Mouse (Mus musculus) ES-Bruce4 (cell line): ENCODE data around the gene Jagn1. TPM values are rescaled to one million over a fixed set of nuclear protein-coding genes. Genes with fewer than 3 reads are reported as not detected.

Source experiments
- H3K27ac ChIP-seq: 2 replicates; pipeline ENCODE4 v1.5.1; 2012; ENCODE audit warnings: low read length, inconsistent platforms; ENCODE audit not compliant: insufficient read depth
- H3K27me3 ChIP-seq: 2 replicates; pipeline ENCODE4 v1.6.1; 2012; ENCODE audit warnings: mild to moderate bottlenecking, low read length, inconsistent platforms; ENCODE audit not compliant: control insufficient read depth, poor library complexity, insufficient read depth, severe bottlenecking
- H3K36me3 ChIP-seq: 2 replicates; pipeline ENCODE4 v1.6.1; 2012; ENCODE audit warnings: inconsistent platforms, mild to moderate bottlenecking, low read length, moderate library complexity; ENCODE audit not compliant: control insufficient read depth, poor library complexity, insufficient read depth, severe bottlenecking
- H3K4me1 ChIP-seq: one replicate; pipeline ENCODE4 v1.8.1; 2011; ENCODE audit warnings: low read length; ENCODE audit not compliant: control insufficient read depth, insufficient read depth
- H3K4me3 ChIP-seq: 2 replicates; pipeline ENCODE4 v1.5.1; 2011; ENCODE audit warnings: low read depth, mild to moderate bottlenecking, low read length
- H3K9ac ChIP-seq: 2 replicates; pipeline ENCODE4 v1.6.1; 2012; ENCODE audit warnings: low read depth, mild to moderate bottlenecking, inconsistent platforms; ENCODE audit not compliant: poor library complexity, severe bottlenecking
- H3K9me3 ChIP-seq: replicated peaks from 2 replicates; pipeline ENCODE4 v1.6.1; 2012; ENCODE audit warnings: mild to moderate bottlenecking, low read length, inconsistent platforms; ENCODE audit not compliant: control insufficient read depth, poor library complexity, insufficient read depth, severe bottlenecking
- CTCF ChIP-seq: IDR thresholded peaks from one replicate; pipeline ENCODE4 v1.8.1; 2011; ENCODE audit warnings: low read depth, low read length
- EP300 ChIP-seq: IDR thresholded peaks from 2 replicates; pipeline ENCODE4 v1.6.1; 2011; ENCODE audit warnings: low read depth, low read length; ENCODE audit not compliant: insufficient read depth
- POLR2A ChIP-seq: IDR thresholded peaks from one replicate; pipeline ENCODE4 v1.8.1; 2011; ENCODE audit warnings: low read length; ENCODE audit not compliant: insufficient read depth
- polyA plus RNA-seq: library from polyadenylated mRNA; stranded (reverse); fragments of >200 nt; gene quantifications from 2 replicates; pipeline ENCODE4 v1.2.4, GENCODE M21; 2011; ENCODE audit warnings: low read depth; ENCODE audit not compliant: missing spikeins, insufficient read depth, insufficient read length

The Jagn1 gene
- polyA plus RNA-seq, 1 experiment = 34.3 TPM

- TF ChIP-seq CTCF = no peak
- peak overlapping the region; percentile 27 for H3K4me3 ChIP-seq
- no peaks in the 10 kb centered on the region for H3K36me3 ChIP-seq
- H3K27me3 ChIP-seq = no peaks in the 10 kb centered on the region
- H3K9me3 ChIP-seq = no peaks in the 10 kb centered on the region
- no peaks in the 10 kb centered on the region for H3K4me1 ChIP-seq
- H3K9ac ChIP-seq = no peak overlapping the region
- no peak overlapping the region for H3K27ac ChIP-seq
These were observed 29.7 kb downstream of the Jagn1 start for GRCm38 (mm10) chr6:113472061-113472460.

GRCm38 (mm10) chr6:113473246-113473645 lies 30.9 kb downstream of the Jagn1 start:
- H3K9ac ChIP-seq = no peak overlapping the region
- H3K27ac ChIP-seq = no peak overlapping the region
- no peaks in the 10 kb centered on the region for H3K4me1 ChIP-seq
- H3K9me3 ChIP-seq = no peaks in the 10 kb centered on the region
- H3K4me3 ChIP-seq = no peak overlapping the region
- H3K36me3 ChIP-seq = no peaks in the 10 kb centered on the region
- H3K27me3 ChIP-seq = no peaks in the 10 kb centered on the region
- TF ChIP-seq CTCF = no peak
- TF ChIP-seq EP300 = no peak
- no peak for TF ChIP-seq POLR2A

- Histone ChIP-seq H3K9ac (no peak overlapping the region), H3K4me1 (no peaks in the 10 kb centered on the region), H3K36me3 (no peaks in the 10 kb centered on the region), H3K27ac (no peak overlapping the region), H3K4me3 (no peak overlapping the region), H3K9me3 (no peaks in the 10 kb centered on the region), H3K27me3 (no peaks in the 10 kb centered on the region)
- TF ChIP-seq EP300 = no peak
- TF ChIP-seq CTCF = no peak
- TF ChIP-seq POLR2A = no peak
These were observed 31.3 kb downstream of the Jagn1 start for GRCm38 (mm10) chr6:113473715-113474114.

- no peak overlapping the region for H3K4me3 ChIP-seq
- H3K4me1 ChIP-seq = no peaks in the 10 kb centered on the region
These were observed 35.0 kb downstream of the Jagn1 start for GRCm38 (mm10) chr6:113477353-113477752.

GRCm38 (mm10) chr6:113478906-113479305 lies 36.5 kb downstream of the Jagn1 start:
- no peak for TF ChIP-seq POLR2A
- TF ChIP-seq EP300 = no peak
- TF ChIP-seq CTCF = no peak
- H3K36me3 ChIP-seq = no peaks in the 10 kb centered on the region
- no peaks in the 10 kb centered on the region for H3K9me3 ChIP-seq
- H3K4me3 ChIP-seq = no peak overlapping the region
- H3K27ac ChIP-seq = no peak overlapping the region
- H3K9ac ChIP-seq = no peak overlapping the region
- no peaks in the 10 kb centered on the region for H3K4me1 ChIP-seq
- no peaks in the 10 kb centered on the region for H3K27me3 ChIP-seq

More at GRCm38 (mm10) chr6:113477353-113477752, 35.0 kb downstream of the Jagn1 start:
- H3K27ac ChIP-seq = no peak overlapping the region
- H3K36me3 ChIP-seq = no peaks in the 10 kb centered on the region
- no peaks in the 10 kb centered on the region for H3K27me3 ChIP-seq
- no peak overlapping the region for H3K9ac ChIP-seq
- no peak for TF ChIP-seq CTCF
- TF ChIP-seq POLR2A = no peak
- TF ChIP-seq EP300 = no peak
- no peaks in the 10 kb centered on the region for H3K9me3 ChIP-seq

GRCm38 (mm10) chr6:113480555-113481373 lies 38.4 kb downstream of the Jagn1 start:
- H3K4me3 ChIP-seq = no peak overlapping the region
- H3K27me3 ChIP-seq = no peaks in the 10 kb centered on the region
- no peaks in the 10 kb centered on the region for H3K36me3 ChIP-seq
- no peaks in the 10 kb centered on the region for H3K9me3 ChIP-seq
- no peak overlapping the region for H3K27ac ChIP-seq
- no peaks in the 10 kb centered on the region for H3K4me1 ChIP-seq
- TF ChIP-seq CTCF (no peak), POLR2A (no peak), EP300 (no peak)
- H3K9ac ChIP-seq = no peak overlapping the region
